Mouse (Mus musculus) cerebellum, adult 18-20 months (tissue): ENCODE measurements around the gene Syngr2.

Experiments
- DNase-seq, 2 experiments: peaks; one replicate each; pipeline ENCODE4 v3.0.0; 2021

Syngr2 gene

GRCm38 (mm10) chr11:117836306-117836705, 26.8 kb downstream of the Syngr2 start:
- no peak for DNase-seq

GRCm38 (mm10) chr11:117838572-117838971, 29.1 kb downstream of the Syngr2 start:
- no peak for DNase-seq

DNA sequence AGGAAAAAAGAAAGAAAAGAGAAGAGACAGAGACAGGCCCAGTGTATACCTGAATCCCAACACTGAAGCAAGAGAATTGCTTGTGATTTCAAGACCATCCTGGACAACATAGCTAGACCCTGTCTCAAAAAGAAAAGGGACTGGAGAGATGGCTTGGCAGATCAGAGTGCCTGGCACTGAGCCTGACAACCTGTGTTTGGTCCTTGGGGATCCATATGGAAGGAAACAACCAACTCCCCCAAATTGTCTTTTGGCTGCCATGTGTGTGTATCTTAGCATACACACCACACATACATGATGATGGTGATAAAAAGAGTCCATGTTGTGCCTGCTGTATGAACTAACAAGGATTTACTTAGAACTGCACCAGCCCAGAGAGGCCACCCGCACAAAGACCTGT, 29.6 kb downstream of the Syngr2 start:
- DNase-seq: no peak

GRCm38 (mm10) chr11:117840910-117841309, 31.4 kb downstream of the Syngr2 start:
- DNase-seq: no peak

DNA sequence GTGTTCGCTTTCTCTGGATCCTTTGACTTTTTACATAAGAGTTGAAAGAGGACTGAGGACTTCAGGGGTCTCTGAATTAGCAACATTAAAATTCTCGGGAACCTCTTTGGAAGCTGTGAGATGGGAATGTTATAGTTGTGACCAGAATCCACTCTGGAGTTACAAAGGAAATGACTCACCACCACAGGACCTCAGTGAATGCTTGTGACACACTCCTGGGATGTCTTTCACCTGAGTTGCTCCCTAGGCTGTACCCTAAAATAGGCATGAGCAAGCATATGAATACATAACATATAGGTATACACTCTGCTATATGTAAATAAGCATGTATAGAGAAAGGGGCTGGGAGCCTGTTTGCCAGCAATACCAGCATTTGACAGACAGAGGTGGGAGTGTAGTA, 34.0 kb downstream of the Syngr2 start:
- DNase-seq: no peak

GRCm38 (mm10) chr11:117844997-117845396, 35.5 kb downstream of the Syngr2 start:
- no peak for DNase-seq

GRCm38 (mm10) chr11:117845651-117846050, 36.2 kb downstream of the Syngr2 start:
- DNase-seq: no peak

GRCm38 (mm10) chr11:117846640-117847039, 37.2 kb downstream of the Syngr2 start:
- DNase-seq: no peak

- DNase-seq: no peak
Observed at GRCm38 (mm10) chr11:117847593-117848215, 38.2 kb downstream of the Syngr2 start.

DNA sequence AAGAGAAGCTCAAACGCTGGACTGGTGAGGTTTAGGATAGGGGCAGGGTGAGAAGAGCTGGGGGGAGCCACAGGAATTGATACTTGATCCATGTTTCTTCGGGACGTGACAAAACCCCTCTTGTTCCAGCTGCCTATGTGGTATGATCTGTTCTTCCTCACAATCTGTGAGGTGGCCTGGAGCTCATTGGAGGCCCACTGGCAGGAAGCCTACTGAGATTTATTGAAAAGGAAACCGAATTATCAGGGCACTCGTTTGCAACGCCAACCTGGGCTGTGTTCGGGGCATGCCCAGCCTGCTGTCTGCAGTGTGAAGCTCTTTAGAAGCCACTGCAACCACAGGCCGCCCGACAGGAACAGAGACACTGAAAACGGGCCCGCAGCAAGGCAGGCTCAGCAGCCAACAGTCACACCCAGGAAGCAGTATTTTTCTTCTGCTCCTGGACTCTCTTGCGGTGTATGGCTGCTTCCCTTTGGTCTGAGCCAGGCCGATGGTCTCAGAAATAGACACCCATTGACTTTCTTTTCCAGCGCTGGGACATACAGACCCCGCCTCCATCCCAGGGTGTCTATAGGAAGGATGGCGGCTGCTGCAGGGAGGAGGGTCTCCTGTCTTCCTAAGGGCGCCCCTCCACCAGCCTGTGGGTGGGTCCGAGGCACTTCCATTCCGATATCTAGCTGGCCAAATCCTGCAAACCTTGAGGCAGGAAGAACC, 39.0 kb downstream of the Syngr2 start:
- no peak for DNase-seq

DNA sequence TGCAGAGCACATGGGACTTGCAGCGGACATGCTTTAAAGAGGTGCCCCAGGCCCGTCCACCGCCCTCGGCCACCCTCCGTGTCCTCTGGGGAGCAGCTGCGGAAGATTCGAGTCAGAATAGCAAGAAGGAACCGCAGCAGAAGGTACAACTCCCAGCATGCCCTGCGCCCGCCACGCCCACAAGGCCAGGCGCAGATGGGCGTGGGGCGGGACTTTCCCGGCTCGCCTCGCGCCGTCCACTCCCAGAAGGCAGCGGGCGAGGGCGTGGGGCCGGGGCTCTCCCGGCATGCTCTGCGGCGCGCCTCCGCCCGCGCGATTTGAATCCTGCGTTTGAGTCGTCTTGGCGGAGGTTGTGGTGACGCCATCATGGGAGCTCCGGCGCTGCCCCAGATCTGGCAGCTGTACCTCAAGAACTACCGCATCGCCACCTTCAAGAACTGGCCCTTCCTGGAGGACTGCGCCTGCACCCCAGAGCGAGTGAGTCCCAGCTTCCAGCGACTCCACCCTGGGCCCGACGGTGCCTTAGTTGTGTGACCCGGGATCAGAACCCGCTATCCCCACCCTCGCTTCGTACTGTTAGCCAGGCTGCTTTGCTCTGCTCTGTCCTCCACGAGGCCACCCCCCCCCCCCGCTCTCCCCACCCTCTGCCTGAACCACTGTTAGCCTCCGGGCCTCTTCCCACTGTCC, 39.7 kb downstream of the Syngr2 start, which contains the start of gene Birc5:
TSS of gene Birc5 (plus strand) at position 267 of the 687 bp plus-strand sequence.
- DNase-seq: peak; percentile 94 to 99

GRCm38 (mm10) chr11:117852875-117853274, 43.4 kb downstream of the Syngr2 start:
- no peak for DNase-seq

DNA sequence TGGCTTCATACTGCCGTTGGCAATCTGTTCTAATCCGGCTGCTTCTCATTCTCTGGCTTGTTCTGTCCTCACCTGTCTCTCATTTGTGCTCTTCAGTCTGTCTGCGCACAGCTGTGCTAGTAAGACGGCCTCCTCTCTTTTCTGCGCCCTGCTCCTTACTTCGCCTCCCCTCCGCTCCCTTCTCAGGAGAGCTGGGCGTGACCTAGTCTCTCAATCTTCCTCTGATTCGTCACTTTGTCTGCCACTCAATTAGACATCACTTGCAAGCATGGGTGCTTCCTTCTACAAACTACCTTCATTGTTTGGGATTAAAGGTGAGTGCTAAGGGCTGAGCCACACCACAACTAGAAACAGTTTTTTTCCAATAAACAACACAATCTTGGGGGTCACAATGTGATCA, 44.8 kb downstream of the Syngr2 start:
- no peak for DNase-seq

DNA sequence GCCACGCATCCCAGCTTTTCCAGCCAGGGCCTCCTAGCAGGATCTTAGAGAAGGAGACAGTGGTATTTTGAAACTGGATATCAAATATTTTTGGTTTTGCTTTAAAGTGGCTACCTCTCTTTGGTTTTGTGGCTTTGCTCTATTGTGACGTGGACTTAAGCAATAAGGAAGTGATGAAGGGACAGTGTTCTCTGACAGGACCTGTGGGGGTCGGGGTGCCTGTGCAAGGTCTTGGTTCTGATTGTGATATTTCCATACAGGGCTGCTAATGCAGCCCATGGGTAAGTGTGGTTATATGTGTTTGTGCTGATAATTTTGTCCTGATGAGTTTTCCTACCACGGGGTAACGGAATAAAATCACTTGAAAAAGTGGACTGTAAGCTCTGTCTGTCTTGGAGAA, 45.9 kb downstream of the Syngr2 start:
- DNase-seq: no peak

DNA sequence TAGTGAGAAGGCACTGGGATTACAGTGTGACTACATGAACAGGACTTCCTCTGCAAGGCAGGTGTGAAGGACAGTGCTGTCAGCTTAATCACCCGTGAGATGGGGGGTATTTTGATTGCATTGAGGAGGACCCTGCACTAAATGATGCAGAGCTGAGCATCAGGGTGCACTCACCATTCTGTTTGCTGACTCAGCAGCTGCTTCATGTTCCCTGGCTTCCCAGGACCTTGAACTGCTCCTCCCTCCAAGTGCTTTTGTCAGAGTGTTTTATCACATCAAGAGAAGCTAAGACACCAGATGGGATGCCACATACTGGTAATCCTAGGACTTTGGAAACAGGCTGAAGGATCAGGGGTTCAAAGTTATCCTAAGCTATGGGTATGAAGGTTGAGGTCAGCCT, 46.5 kb downstream of the Syngr2 start:
- no peak for DNase-seq

GRCm38 (mm10) chr11:117857462-117857861, 48.0 kb downstream of the Syngr2 start:
- no peak for DNase-seq

DNA sequence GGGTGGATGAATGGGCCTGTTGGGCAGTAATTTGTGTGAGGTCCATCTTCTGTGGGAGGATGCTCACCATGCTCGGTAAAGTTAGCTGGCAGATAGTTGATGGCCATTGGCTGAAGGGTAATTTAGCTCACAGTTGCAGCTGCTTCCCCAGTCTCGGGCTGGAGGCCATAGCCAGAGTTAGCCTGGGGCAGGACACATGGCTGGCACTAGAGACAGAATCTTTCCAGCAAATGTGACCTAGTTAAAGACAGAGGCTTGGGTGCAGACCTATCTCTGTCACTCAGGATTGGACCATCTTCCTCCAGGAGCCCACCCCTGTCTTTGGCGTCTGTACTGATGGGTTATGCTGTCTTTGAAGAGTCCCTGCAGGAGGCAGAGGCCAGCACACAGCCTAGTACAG, 48.9 kb downstream of the Syngr2 start:
- DNase-seq: no peak

GRCm38 (mm10) chr11:117860601-117861000, 51.1 kb downstream of the Syngr2 start, which contains the start of gene Tmem235:
Tmem235 (plus strand) TSS chr11:117860752.
- DNase-seq: no peak

DNA sequence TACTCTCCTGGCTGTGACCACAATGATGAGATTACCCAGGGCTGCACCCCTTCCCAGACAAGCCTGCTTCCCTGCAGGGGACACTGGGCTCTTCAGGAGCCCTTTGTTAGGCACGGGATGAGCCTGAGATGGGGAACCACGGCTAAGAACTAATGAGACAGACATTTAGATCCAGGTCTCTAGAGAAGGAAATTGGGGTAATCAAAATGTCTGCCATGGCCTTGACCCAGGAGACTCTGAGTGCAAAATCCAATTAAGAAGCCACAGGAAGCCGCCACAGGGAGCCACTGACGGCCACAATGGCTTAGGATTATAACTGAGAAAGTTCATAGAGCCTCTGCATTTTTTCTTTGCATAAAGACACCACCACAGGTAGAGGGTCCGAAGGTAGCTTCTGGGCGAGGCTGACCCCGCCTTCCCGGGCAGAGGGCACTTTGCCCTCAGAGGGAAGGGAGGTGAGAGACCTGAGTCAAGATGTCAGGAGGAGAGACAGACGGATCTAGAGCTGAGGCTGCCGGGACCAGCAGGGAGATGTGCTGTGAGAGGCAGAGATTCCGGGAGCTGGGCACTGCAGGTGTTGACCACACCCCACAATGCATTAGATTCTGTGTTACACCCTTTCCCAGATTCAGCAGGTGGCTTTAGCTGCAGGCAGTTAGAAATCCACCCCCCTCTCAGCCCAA, 53.8 kb downstream of the Syngr2 start:
- no peak for DNase-seq
